Mouse (Mus musculus): ENCODE results near the gene Gramd4. TPM values are rescaled to one million over a fixed set of nuclear protein-coding genes. Genes with fewer than 3 reads are reported as not detected.

Gene Gramd4
- 29.9 and 33.3 TPM in 2 replicates for polyA plus RNA-seq (2016; fragmentation: Nextera tagmentation; extraction: Ambion mirVana)

DNA sequence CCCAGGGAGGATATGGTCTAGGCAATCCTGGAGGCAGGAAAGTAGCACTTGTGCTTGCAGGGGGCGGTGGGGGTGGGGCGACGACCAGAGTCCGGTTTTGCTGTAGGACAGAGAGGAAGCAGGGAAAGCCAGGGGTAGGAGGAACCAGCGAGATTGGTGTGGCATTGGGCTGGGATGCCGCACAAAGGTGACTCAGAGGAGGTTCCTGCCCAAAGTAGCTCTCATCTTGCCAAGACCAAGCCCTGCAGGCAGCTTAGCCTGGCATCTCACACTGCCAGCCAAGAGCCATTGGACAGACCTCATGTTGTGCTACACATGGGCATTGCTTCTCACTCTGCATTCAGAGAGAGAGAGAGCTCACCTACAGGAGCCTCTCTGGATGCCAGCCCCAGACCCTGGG, at the start of gene Gramd4:
TSS of gene Gramd4 (plus strand) at position 283 of the 400 bp plus-strand sequence.
- Histone ChIP-seq H3K27ac (peak within 1 kb of the TSS; percentile 6), H3K4me3 (peak within 1 kb of the TSS; percentile 78), H3K9me3 (no peaks in the 10 kb centered on the region), H3K36me3 (no peaks in the 10 kb centered on the region), H3K4me2 (replicated peaks) (peak within 1 kb of the TSS; percentile 83), H3K27me3 (replicated peaks) (no peaks in the 10 kb centered on the region), H3K4me1 (peaks cover 37% of the 10 kb centered on the region), H3K9ac (peak within 1 kb of the TSS; percentile 90)
- 17% methylated on average over 6 of the region's 6 CpGs for WGBS
- ATAC-seq (ENCODE audit: low FRiP score, low read depth): no peak

DNA sequence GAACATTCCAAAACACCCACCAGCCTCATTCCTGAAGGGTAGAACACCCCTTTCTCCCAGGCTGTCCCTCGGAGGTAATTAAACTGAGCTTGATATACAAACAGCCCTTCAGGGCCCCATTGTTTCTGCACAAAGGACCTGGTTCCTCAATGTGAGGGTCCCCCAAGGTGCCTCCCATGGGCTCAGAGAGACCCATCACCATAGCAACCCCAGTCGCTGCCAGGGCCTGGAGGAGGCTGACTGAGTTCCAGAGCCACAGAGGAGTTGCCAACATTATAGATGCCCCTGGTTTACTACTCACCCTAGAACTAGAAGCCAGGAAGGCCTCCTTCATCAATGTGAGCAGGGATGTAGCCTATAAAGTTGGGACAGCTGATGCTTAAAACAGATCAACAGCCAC, 44.4 kb upstream of the Gramd4 start:
- H3K27me3 ChIP-seq (replicated peaks): 0 out of 2 replicates have a peak, but pooled peaks cover 3% of the 10 kb centered on the region
- 8% methylated on average over 2 of the region's 2 CpGs for WGBS
- ATAC-seq (ENCODE audit: low FRiP score, low read depth): peak; percentile 69; the same call in 1 of the 2 replicates
- H3K27ac ChIP-seq: no peak overlapping the region
- H3K9me3 ChIP-seq: peaks cover 3% of the 10 kb centered on the region; the same call in 1 of the 2 replicates
- H3K4me1 ChIP-seq: peaks cover 19% of the 10 kb centered on the region
- H3K4me2 ChIP-seq (replicated peaks): 0 out of 2 replicates have a peak overlapping the region, but pooled peaks have one; percentile 9
- H3K4me3 ChIP-seq: no peak overlapping the region
- no peak overlapping the region for H3K9ac ChIP-seq
- no peaks in the 10 kb centered on the region for H3K36me3 ChIP-seq

DNA sequence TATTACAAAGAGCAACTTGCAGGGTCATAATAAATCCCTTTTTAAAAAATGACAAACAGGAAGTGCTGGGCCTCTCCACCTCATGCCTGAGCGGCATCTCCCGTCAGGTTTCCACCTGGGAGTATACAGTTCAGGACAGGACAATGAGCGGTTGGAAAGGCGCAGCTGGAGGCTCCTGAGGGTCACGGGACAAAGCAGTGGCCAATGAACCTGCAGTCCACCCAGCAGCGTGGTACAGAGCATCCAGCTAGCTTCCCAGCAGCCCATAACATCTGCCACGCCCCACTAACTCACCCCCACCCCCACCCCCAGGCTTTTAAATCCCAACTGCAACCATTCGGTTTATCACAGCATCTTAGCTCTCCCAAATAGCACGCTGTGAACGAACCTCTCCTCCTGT, 43.8 kb upstream of the Gramd4 start:
- ATAC-seq (ENCODE audit: low FRiP score, low read depth): peak; percentile 73
- Histone ChIP-seq H3K4me1 (peaks cover 19% of the 10 kb centered on the region), H3K27ac (no peak overlapping the region)

DNA sequence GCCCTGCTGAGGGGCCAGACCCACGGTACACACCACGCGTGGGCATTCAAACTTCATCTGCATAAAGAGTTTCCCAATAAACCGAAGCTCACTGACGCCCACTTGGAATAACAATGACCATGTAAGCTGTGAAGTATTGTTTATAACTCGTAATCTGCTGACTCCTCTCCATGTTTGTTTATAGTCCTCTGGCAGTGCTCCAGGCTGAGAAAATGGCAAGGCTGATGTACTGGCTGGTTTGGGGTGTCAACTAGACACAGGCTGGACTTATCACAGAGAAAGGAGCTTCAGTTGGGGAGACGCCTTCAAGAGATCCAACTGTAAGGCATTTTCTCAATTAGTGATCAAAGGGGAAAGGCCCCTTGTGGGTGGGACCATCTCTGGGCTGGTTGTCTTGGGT, 42.5 kb upstream of the Gramd4 start:
- H3K4me3 ChIP-seq: no peak overlapping the region
- H3K9me3 ChIP-seq: peaks cover 3% of the 10 kb centered on the region; the same call in 1 of the 2 replicates
- no peaks in the 10 kb centered on the region for H3K27me3 ChIP-seq (replicated peaks)
- no peak overlapping the region for H3K27ac ChIP-seq
- no peak overlapping the region for H3K4me2 ChIP-seq (replicated peaks)
- H3K4me1 ChIP-seq: peaks cover 15% of the 10 kb centered on the region
- H3K36me3 ChIP-seq: 0 out of 2 replicates have a peak, but pooled peaks cover 5% of the 10 kb centered on the region
- no peak overlapping the region for H3K9ac ChIP-seq
- ATAC-seq (ENCODE audit: low FRiP score, low read depth): no peak
- WGBS: 82% methylated on average over 7 of the region's 7 CpGs

More for the DNA sequence above, 43.8 kb upstream of the Gramd4 start:
- Histone ChIP-seq H3K9ac (no peak overlapping the region), H3K9me3 (peaks cover 3% of the 10 kb centered on the region; the same call in 1 of the 2 replicates), H3K4me3 (no peak overlapping the region), H3K4me2 (replicated peaks) (0 out of 2 replicates have a peak overlapping the region, but pooled peaks have one; percentile 16), H3K36me3 (no peaks in the 10 kb centered on the region), H3K27me3 (replicated peaks) (no peaks in the 10 kb centered on the region)
- 11% methylated on average over 10 of the region's 10 CpGs for WGBS

DNA sequence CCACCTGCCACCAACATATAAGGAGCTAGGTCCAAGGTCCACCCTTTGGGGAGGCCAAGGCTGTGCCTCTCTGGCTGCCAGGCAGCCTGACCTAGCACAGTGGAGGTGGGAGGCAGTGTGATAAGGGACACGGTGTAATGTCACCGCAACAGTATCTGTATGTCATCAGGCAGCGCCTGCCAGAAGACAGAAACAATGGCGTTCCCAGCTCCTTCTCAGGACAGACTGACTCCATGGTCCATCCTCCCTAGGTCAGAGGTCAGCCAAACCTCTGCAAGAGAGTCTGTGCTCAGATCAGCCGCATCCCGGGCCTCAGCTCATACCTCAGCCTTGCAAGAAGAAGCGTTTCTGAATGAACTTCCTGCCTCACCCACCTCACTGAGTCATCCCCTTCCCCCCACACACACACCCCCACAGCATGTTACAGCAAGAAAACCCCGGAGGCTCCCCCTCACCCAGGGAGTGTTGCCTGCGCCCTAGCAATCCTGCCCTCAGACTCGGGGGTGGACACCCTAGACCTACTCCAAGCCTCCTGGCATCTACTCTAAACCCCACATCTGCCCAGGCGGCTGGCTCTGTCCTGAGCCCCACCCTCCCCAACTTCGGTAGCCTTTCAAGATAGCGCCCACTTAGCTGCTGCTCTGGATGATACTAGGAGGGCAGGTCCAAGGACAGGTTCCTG, 41.5 kb upstream of the Gramd4 start:
- no peak for ATAC-seq (ENCODE audit: low FRiP score, low read depth)
- peaks cover 3% of the 10 kb centered on the region; the same call in 1 of the 2 replicates for H3K9me3 ChIP-seq
- H3K4me1 ChIP-seq: peaks cover 15% of the 10 kb centered on the region
- no peak overlapping the region for H3K27ac ChIP-seq
- H3K4me2 ChIP-seq (replicated peaks): no peak overlapping the region
- H3K27me3 ChIP-seq (replicated peaks): no peaks in the 10 kb centered on the region
- WGBS: 78% methylated on average over 13 of the region's 13 CpGs
- H3K9ac ChIP-seq: no peak overlapping the region
- H3K36me3 ChIP-seq: 0 out of 2 replicates have a peak, but pooled peaks cover 5% of the 10 kb centered on the region
- H3K4me3 ChIP-seq: no peak overlapping the region

DNA sequence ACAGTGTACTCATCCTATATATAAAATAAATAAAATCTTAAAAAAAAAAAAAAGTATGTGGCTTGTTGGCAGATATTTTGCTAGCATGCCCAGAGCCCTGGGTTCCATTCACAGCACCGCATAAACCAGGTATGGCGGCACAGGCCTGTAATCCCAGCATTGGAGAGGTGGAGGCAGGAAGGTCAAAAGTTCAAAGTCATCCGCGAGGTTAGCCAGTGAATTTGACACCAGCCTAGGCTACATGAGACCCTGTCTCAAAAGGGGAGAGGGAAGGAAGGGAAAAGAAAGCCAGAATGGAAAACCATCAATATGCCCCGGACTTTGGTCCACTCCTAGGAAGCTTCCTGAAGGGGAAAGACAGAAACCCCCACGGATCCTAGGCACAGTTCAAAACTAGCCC, 40.2 kb upstream of the Gramd4 start:
- H3K9me3 ChIP-seq: peaks cover 3% of the 10 kb centered on the region; the same call in 1 of the 2 replicates
- H3K9ac ChIP-seq: no peak overlapping the region
- WGBS: 92% methylated on average over 6 of the region's 6 CpGs
- ATAC-seq (ENCODE audit: low FRiP score, low read depth): no peak
- H3K4me2 ChIP-seq (replicated peaks): no peak overlapping the region
- H3K36me3 ChIP-seq: 0 out of 2 replicates have a peak, but pooled peaks cover 5% of the 10 kb centered on the region
- no peaks in the 10 kb centered on the region for H3K27me3 ChIP-seq (replicated peaks)
- H3K4me3 ChIP-seq: no peak overlapping the region
- H3K27ac ChIP-seq: no peak overlapping the region
- peaks cover 15% of the 10 kb centered on the region for H3K4me1 ChIP-seq

DNA sequence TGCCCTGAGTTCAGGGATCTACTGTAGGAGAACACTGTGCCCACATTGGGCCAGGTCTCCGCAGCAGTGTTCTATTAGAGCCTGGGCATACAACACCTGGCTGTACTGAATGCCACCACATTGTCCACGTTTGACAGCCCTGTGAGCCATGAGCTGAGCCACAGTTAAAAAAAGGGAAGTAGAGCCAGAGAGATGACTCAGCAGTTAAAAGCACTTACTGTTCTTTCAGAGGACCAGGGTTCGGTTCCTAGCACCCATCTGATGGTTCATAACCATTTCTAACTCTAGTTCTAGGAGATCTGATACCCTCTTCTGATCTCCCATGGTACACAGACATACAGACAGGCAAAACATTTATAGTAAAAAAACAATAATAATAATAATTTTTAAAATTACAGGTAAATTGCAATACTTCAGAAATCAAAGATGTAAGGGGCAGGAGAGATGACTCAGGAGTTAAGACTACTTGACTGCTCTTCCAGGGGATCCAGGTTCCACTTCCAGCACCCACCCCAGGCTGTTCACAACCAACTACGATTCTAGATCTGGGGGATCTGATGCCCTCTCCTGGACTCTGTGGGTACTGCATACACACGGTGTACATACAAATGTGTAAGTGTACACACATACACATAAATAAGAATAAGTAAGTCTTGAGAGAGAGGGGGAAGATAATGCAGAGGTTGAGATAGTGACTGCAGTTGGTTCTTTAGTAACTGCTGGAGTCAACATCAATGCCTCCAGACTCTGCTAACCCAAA, 38.6 kb upstream of the Gramd4 start:
- H3K9me3 ChIP-seq: peaks cover 3% of the 10 kb centered on the region; the same call in 1 of the 2 replicates
- WGBS: 95% methylated on average over 5 of the region's 5 CpGs
- no peak overlapping the region for H3K4me2 ChIP-seq (replicated peaks)
- no peaks in the 10 kb centered on the region for H3K27me3 ChIP-seq (replicated peaks)
- H3K4me1 ChIP-seq: peaks cover 2% of the 10 kb centered on the region
- no peak overlapping the region for H3K4me3 ChIP-seq
- ATAC-seq (ENCODE audit: low FRiP score, low read depth): no peak
- H3K36me3 ChIP-seq: 0 out of 2 replicates have a peak, but pooled peaks cover 5% of the 10 kb centered on the region
- no peak overlapping the region for H3K27ac ChIP-seq
- H3K9ac ChIP-seq: no peak overlapping the region

DNA sequence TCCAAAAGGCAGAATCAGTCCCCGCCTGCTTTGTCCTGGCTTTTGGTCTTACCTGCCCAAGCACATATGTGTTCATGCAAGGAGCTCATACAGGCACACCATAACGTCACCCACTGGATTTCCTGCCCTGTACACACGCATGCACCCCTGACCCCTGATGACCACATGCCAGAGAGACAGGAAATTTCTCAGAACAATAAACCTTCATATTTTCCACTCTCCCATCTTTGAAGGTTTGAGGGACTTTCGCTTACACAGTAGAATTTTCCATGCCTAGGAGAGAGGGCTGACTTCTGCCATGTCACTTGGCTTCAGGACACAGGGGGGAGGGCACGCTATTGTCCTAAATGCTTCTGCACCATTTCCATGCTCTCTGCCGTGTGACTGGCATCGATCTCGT, 37.5 kb upstream of the Gramd4 start:
- Histone ChIP-seq H3K9me3 (peaks cover 3% of the 10 kb centered on the region; the same call in 1 of the 2 replicates), H3K36me3 (0 out of 2 replicates have a peak, but pooled peaks cover 5% of the 10 kb centered on the region), H3K9ac (no peak overlapping the region), H3K4me1 (no peaks in the 10 kb centered on the region), H3K27me3 (replicated peaks) (no peaks in the 10 kb centered on the region), H3K27ac (no peak overlapping the region), H3K4me3 (no peak overlapping the region), H3K4me2 (replicated peaks) (no peak overlapping the region)
- WGBS: 84% methylated on average over 8 of the region's 8 CpGs
- no peak for ATAC-seq (ENCODE audit: low FRiP score, low read depth)

DNA sequence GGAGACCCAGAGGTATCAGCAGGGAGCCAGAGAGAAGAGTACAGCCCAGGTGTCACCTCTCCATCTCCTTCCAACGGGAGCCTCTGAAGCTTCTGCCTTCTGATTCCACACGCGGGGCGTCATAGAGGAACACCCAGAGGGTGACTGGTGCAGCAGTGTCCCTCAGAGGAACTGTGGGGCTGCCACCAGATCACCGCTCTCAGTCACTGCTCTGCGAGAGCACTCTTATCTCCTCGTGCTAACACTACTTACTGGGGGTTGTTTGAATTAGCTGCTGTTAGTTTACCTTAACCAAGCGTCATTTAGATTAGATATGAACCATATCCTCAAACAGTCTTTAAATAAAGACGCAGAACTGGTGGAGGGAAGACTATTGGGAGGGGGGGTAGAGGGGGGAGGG, 36.2 kb upstream of the Gramd4 start:
- no peak for ATAC-seq (ENCODE audit: low FRiP score, low read depth)
- Histone ChIP-seq H3K9ac (no peak overlapping the region), H3K36me3 (0 out of 2 replicates have a peak, but pooled peaks cover 5% of the 10 kb centered on the region), H3K4me2 (replicated peaks) (no peak overlapping the region), H3K27me3 (replicated peaks) (no peaks in the 10 kb centered on the region), H3K9me3 (peaks cover 3% of the 10 kb centered on the region; the same call in 1 of the 2 replicates), H3K4me3 (no peak overlapping the region), H3K4me1 (no peaks in the 10 kb centered on the region), H3K27ac (no peak overlapping the region)
- 84% methylated on average over 9 of the region's 9 CpGs for WGBS

DNA sequence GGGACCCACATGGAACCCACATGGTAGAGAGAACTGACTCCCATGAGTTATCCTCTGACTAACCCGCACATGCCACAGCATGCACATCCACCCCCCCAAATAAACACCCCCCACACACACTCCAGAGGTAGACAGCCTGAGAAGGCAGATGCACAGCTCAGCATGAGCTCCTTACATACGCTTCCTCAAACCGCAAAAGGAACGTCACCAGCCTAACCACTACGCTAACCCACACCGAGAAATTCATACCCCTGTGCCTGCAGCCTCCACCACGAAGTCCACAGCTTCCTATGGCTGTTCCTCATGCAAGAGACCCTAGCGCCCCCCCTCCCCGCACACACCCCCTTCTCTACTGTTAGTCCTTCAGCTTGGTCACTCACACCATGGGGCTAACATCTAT, 35.5 kb upstream of the Gramd4 start:
- H3K36me3 ChIP-seq: 0 out of 2 replicates have a peak, but pooled peaks cover 5% of the 10 kb centered on the region
- 88% methylated on average over 9 of the region's 9 CpGs for WGBS
- ATAC-seq (ENCODE audit: low FRiP score, low read depth): no peak

DNA sequence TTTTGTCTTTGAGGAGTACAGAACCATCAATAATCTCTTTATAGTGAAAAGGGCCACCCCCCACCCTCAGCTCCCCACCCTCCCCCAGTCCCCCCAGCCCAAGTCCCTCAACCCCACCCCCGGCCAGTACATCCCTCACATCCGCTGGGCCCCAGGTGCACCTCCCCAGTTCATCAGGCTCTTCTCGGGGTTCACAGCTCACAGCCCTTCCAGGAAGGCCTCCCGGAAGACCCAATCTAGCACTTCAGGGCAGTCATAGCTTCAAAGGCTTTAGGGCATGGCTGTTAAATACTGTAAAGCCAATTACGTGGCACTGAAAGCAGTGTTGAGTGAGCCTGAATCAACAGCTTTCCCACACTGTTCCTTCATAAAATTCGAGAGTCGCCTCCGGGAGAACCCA, 29.6 kb upstream of the Gramd4 start:
- 30% methylated on average over 8 of the region's 8 CpGs for WGBS
- no peak for ATAC-seq (ENCODE audit: low FRiP score, low read depth)

More for the DNA sequence above, 35.5 kb upstream of the Gramd4 start:
- H3K9me3 ChIP-seq: peaks cover 3% of the 10 kb centered on the region; the same call in 1 of the 2 replicates
- H3K4me3 ChIP-seq: no peak overlapping the region
- H3K27me3 ChIP-seq (replicated peaks): no peaks in the 10 kb centered on the region
- no peak overlapping the region for H3K4me2 ChIP-seq (replicated peaks)
- no peaks in the 10 kb centered on the region for H3K4me1 ChIP-seq
- no peak overlapping the region for H3K9ac ChIP-seq
- no peak overlapping the region for H3K27ac ChIP-seq

DNA sequence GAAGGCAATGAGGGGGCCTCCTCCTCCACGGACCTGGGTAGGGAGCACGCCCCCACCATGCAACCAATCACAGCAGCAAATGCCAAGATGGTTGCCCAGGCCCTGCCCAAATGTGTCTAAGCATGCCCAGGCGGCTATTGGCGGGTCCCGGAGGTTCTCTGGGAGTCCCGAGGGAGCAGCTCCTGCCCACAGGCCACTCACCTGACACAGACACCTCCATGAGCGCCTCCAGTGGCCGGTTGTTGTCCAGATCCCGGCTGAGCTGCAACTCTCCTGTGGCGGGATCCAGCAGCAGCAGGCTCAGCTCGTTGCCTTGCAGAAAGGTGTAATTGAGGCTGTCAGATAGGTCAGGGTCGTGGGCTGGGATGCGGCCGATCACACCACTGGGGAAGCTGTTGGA, 27.5 kb upstream of the Gramd4 start:
- 70% methylated on average over 14 of the region's 14 CpGs for WGBS
- Histone ChIP-seq H3K4me3 (no peak overlapping the region), H3K27ac (no peak overlapping the region), H3K4me1 (peaks cover 53% of the 10 kb centered on the region), H3K36me3 (peaks cover 27% of the 10 kb centered on the region), H3K9ac (no peak overlapping the region), H3K27me3 (replicated peaks) (peaks cover 28% of the 10 kb centered on the region), H3K9me3 (peaks cover 17% of the 10 kb centered on the region), H3K4me2 (replicated peaks) (peak overlapping the region; percentile 49)
- no peak for ATAC-seq (ENCODE audit: low FRiP score, low read depth)

More for the DNA sequence above, 29.6 kb upstream of the Gramd4 start:
- peak overlapping the region; percentile 49 for H3K4me2 ChIP-seq (replicated peaks)
- no peak overlapping the region for H3K27ac ChIP-seq
- H3K4me3 ChIP-seq: no peak overlapping the region
- H3K36me3 ChIP-seq: peaks cover 27% of the 10 kb centered on the region
- H3K9ac ChIP-seq: no peak overlapping the region
- H3K27me3 ChIP-seq (replicated peaks): peaks cover 7% of the 10 kb centered on the region
- H3K9me3 ChIP-seq: peaks cover 17% of the 10 kb centered on the region
- peaks cover 32% of the 10 kb centered on the region for H3K4me1 ChIP-seq

Measured in neural tube, embryonic 12.5 days (tissue).